9 mouse cellular contexts compared by ENCODE assay signal in genomic region chr17:14175704-14176103, GRCm38 (mm10). TPM values are rescaled to one million over a fixed set of nuclear protein-coding genes. Genes with fewer than 3 reads are reported as not detected.
DNase-seq lines count a peak whose midpoint lies in the region.
"Had no signal": no experiment of that assay in that cellular context is flagged by ENCODE, and none has a peak within 500 bp of the region (broad histone marks: within the 10 kb centered on the region; RNA-seq: fewer than 3 reads in every experiment).

No protein-coding gene starts in this region.

- DNase-seq in heart, adult 11 months = peak; percentile 64
- no peak for DNase-seq in heart, postnatal 10 days
- peak; percentile 64 to 74 for DNase-seq in frontal cortex, postnatal 14 days (ENCODE audit: low spot score in 2 of 2)
- peak; percentile 81 to 85 for DNase-seq in left cerebral cortex, adult 18-20 months (ENCODE audit: low spot score in 2 of 2)
- DNase-seq in right cerebral cortex, postnatal 25 days = peak; percentile 78
- no peak for DNase-seq in embryo, embryonic 10.5 days (ENCODE audit: low spot score)
- no peak for DNase-seq in adipocyte (ENCODE audit: low spot score)
- DNase-seq in heart, postnatal 4 days = no peak
- DNase-seq: adrenal gland, adult 2 months had no signal

- intact Hi-C loops in heart, postnatal 10 days (cut with DNase I) = no loop called here

RNA-seq across cellular contexts. Expression of gene Dact2, which starts 28.4 kb away (rescaled TPM):
- 1 to 10 TPM; 2.3 to 2.7 TPM for total RNA-seq in heart, postnatal 10 days (2021)
- 10 to 100 TPM; 68.0 to 88.0 TPM for total RNA-seq in left cerebral cortex, adult 18-20 months (2021)
- total RNA-seq in heart, postnatal 4 days (2021) = 1 to 10 TPM; 1.8 to 1.9 TPM

Comparison
In these comparisons a context has a peak if more than half of its experiments do, and no peak if none do; other contexts are left out.
1. DNase-seq: peak in heart, adult 11 months (single experiment), frontal cortex, postnatal 14 days (2 of 2), left cerebral cortex, adult 18-20 months (2 of 2) and right cerebral cortex, postnatal 25 days (single experiment); none in heart, postnatal 10 days (0 of 2), embryo, embryonic 10.5 days (single experiment), adipocyte (single experiment) and heart, postnatal 4 days (single experiment).
2. RNA of gene Dact2, which starts 28.4 kb away (total RNA-seq): 68.0 to 88.0 TPM in left cerebral cortex, adult 18-20 months; 2.3 to 2.7 TPM in heart, postnatal 10 days and 1.8 to 1.9 TPM in heart, postnatal 4 days; every median in the first group is over 10 times any median in the second.